Mouse (Mus musculus): ENCODE results near the gene Zic3.

Gene Zic3

DNA sequence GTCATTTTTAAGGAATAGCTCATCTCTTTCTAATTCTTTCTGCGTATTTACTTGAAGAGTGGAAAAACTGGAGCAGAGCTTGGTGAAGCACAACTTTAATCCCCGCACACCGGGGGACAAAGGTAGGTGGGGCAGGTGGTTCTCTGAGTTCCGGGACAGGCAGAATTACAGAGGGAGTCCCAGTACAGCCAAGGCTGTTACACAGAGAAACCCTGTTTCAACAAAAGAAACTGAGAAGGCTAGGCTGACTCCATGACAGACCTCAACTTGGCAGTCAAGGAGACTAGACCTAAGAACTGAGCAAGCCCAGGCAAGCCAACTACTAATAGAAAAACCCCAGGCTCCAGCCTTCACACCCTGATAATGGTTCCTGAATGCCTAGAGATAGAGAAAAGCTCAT lies 20.0 kb downstream of the Zic3 start:
- DNase-seq (ENCODE audit: low spot score), result no peak

Data from yolk sac, embryonic 10.5 days (tissue).